Mouse (Mus musculus) gastrocnemius, postnatal 14 days (tissue): Measurements from ENCODE around the gene B3galnt2. TPM values are rescaled to one million over a fixed set of nuclear protein-coding genes. Genes with fewer than 3 reads are reported as not detected.
"Not testable (repeated sequence)": the region's sequence is repeated elsewhere in the genome, so short reads cannot be mapped to it uniquely, and the experiment has no call there.

Experiments used
- DNase-seq: peaks from one replicate; pipeline ENCODE4 v3.0.0; 2021; ENCODE audit warnings: mixed read lengths
- intact Hi-C: fragments of 180-260 bp; cut with DNase I; formaldehyde crosslinking; loops from one replicate; pipeline ENCODE4 v1.15.1; 2025; ENCODE audit warnings: low total_unique reads
- total RNA-seq, 2 experiments: library from RNA; stranded (reverse); gene quantifications; 2 replicates each; pipeline ENCODE4 v1.2.3; 2021

Gene B3galnt2
- total RNA-seq, 2 experiments from 2014 or later: 35.9 to 40.2 TPM

DNA sequence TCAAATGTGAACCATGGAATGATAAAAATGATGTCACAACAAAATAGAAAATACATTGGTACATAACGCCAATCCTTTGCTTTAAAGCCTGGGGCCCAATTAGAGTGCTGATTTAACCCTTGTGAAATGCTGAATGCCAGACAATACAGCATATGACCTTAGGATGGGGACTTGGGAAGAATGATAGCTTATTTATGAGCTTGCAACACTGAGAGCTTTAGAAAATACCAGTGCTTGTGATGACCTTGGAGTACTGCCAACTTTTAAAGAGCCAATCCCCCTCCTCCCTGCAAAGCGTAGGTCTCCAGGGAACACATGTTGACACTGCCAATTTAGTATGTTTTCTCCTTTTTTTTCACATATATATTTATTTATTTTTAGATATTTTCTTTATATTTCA, 48.4 kb downstream of the B3galnt2 start:
- intact Hi-C loops: no loop called here
- DNase-seq: no peak

DNA sequence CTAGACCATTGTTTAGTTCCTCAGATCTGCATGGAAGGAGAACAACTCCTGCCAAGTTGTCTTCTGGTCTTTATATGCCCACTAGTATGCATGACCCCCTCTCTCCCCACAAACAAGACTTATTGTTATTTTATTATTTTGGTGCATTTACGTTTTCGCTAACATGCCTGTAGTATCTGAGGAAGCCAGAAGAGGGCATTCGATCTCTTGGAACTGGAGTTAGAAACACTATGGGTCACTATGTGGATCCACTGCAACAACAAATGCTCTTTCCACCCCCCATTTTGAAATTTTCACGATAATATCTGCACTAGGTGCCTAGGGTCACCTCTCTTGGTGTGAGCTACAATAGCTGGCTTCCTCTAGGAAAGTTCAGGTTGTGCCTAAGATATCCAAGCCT, 49.8 kb downstream of the B3galnt2 start:
- no peak for DNase-seq
- intact Hi-C loops: no loop called here

DNA sequence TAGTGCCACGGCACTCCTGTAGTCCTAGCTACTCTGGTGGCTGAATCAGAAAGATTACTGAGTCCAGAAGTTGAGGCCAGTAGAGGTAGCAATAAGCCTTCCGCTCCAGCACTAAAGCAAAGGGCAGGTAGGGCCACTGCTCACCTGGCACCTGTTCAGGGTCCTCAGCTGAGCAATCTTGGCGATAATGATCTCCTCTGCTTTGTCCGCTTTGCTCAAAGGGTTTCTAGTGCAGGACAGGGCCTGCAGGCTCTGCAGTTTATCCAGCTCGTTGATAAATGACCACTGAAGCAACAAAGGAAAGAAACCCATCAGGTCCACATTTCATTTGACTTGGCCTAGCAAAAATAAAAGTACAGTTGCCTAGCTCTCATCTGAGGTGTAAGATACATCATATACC, 50.7 kb downstream of the B3galnt2 start:
- intact Hi-C loops: no loop called here
- no peak for DNase-seq

DNA sequence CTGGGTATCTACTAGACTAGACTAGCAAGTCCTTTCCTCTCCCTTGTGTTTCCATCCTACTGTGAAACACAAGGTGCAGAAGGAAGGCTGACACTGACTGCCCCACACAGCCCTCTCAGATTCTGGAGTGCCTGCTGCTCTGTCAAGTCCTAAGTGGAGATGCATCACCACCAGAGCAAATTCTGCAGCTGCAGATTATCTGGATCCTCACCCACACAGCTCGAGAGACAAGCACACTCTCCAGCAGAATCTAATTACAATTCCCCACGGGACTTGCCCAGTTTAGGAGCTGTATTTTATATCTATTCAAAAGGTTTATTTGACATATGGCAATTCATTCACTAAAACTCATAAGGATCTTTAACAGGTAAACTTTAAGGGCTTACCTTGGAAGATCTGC, 51.8 kb downstream of the B3galnt2 start:
- intact Hi-C loops: no loop called here
- no peak for DNase-seq

DNA sequence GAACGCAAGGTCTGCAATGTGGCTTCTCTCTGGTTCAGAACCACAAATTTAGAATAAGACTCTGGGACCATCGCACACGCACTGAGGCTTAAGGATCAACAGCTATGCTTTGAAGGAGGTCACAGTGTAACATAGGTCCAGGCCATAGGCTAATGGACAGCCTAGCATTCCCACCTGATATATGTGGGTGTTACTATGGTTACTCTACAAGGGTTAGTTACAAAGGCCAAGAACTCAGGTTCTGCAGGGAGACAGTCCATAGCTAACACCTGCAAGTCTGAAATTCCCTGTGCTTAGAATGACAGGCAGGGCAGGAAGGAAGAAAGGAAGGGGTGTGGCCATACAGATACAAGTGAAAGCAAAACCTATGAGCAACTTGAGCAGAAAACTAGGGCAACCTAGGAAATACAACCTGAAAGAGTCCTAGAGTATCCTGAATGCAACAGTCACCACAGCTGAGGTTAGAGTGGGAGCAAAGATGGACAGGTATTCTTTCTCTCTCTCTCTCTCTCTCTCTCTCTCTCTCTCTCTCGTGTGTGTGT, 57.3 kb downstream of the B3galnt2 start:
- intact Hi-C loops: no loop called here
- no peak for DNase-seq

DNA sequence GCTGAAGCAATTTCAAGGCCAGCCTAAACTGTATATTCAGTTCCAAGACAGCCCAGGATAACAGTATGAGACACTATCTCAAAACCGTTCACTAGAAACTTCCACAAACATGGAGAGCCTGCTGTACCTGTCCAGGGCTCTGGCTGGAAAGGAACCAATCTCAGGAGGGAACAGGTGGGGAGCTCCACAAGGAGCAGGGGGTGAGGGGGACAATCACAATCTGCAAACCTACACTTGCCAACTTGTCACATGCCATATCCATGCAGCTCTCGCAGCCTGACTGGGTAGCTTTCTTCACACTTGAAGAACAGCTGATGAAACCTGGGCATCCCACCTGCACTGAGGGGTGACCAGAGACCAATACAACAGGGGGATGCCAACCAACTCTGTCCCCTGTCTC, 59.7 kb downstream of the B3galnt2 start:
- no peak for DNase-seq
- intact Hi-C loops: no loop called here

DNA sequence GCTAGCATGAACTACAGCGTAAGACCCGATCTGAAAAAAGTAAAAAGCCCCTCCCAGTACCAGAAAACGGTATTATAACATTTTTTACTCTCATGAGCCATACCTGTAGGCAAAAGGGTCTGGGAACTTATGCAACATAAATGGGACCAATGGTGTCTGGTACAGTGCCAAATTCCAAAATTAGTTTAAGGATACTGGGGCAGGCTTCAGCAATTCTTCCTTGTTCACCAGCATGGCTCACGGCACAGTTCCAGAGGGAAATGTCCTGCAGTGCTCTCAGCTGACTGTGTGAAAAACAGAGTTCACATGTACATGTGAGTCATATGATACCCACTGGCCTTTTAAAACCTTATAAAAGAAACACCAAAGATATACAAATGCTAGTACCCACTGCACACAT, 60.3 kb downstream of the B3galnt2 start:
- intact Hi-C loops: no loop called here
- no peak for DNase-seq

DNA sequence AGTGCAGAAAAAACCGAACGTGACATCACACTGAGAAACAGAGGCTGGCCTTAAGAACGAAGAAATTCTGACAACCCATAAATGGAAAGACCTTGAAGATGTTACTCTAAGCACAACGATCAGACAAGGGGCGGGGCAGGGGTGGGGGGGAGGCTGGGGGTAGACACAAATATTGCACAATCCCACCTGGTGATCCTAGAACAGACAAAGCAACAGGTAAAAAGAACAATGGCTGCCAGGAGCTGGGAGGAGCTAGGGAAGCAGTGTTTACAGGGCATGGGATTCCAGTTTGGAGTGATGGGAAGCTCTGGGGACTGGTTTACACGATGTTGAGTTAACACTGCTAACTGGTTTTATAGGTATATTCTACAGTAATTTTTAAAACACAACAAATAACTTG, 61.3 kb downstream of the B3galnt2 start:
- no peak for DNase-seq
- intact Hi-C loops: no loop called here

DNA sequence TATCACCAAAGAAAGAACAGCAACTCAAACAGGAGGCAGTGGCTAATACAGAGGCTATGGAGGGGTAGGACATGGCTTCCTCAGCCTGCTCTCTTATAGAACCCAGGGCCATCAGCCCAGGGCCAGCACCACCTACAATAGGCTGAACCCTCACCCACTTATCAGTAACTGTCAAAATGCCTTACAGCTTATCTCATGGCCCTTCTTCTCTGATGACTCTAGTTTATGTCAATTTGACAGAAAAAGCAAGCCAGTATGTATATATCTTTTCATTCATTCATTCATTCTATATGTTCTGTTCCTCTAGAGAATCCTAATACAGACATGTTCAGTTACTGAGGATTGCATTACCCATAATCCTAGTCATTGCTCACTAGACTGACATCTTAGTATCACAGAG, 64.0 kb downstream of the B3galnt2 start:
- intact Hi-C loops: no loop called here
- DNase-seq: no peak

DNA sequence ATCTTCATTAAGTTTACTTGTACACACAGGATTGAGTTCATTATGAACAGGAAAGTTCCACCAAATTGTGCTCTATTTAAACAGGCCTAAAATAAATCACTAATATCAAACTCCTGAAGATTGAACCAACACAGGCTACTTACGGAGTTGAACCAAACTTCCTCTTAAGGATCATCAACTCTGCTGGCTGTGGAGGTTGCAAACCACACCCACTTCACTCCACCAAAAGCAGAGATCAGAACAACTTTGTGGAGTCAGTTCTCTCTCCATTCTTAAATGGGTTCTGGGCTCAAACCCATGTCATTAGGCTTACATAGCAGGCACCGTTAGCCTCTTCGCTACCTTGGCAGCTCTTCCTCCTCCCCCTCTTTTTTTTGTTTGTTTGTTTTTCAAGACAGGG, 64.6 kb downstream of the B3galnt2 start:
- no peak for DNase-seq
- intact Hi-C loops: no loop called here

DNA sequence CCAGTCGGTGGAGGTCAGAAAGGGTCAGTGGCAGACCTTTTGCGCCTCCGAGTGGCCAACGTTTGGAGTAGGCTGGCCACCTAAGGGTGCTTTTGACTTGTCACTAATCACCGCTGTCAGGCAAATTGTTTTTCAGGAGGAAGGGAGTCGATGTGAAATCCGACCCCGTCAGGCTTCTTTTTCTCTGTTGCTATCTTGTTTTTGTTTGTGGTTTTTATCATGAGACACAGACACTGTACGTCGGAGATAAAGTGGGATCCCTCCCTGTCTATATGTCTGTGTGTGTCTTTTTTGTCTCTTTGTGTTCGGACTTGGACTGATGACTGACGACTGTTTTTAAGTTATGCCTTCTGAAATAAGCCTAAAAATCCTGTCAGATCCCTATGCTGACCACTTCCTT, 67.1 kb downstream of the B3galnt2 start:
- intact Hi-C loops, DNase-seq: not testable (repeated sequence)

DNA sequence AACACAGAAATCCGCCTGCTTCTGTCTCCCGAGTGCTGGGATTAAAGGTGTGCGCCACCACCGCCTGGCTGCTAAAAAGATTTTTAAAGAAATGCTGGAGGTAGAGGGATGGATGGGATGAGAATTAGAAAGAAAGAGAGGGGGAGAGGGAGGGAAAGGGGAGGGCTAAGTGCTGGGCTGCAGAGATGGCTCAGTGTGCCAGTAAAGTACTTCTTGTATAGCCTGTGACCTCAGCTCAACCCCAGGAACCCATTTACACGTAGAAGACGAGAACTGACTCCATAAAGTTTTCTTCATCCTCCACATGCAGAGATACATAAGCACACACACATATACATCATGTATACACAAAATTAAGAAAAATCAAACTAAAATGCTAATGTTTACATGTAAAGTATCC, 71.3 kb downstream of the B3galnt2 start:
- intact Hi-C loops: no loop called here
- DNase-seq: no peak

DNA sequence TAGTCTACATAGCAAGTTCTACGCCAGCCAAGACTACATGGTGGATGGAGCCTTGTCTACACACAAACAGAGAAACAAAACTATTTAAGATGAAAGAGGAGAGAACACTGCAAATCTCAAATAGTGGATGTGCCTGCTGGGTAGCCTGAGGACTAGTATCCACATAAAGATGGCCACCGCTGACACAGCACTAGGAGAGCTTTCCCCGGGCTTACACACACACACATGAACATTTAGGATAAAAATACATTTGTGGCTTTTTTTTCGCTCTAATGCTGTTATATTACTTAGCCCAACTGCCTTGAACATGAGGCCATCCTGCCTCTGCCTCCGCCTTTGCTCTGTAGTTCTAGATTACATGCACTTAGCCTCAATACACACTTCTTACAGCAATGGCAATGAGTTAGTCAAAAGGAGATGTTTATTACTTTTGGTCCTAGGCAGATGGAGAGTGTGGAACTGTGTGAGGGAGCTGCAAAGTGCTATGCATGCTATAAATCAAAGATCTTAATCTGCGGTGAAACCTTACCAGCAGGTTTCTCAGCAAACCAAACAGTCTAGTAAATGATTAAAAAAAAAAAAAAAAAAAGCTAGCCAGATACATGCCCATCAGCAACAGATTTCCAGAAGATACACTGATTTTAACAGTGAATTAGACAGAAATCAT, 72.0 kb downstream of the B3galnt2 start:
- no peak for DNase-seq
- intact Hi-C loops: no loop called here

DNA sequence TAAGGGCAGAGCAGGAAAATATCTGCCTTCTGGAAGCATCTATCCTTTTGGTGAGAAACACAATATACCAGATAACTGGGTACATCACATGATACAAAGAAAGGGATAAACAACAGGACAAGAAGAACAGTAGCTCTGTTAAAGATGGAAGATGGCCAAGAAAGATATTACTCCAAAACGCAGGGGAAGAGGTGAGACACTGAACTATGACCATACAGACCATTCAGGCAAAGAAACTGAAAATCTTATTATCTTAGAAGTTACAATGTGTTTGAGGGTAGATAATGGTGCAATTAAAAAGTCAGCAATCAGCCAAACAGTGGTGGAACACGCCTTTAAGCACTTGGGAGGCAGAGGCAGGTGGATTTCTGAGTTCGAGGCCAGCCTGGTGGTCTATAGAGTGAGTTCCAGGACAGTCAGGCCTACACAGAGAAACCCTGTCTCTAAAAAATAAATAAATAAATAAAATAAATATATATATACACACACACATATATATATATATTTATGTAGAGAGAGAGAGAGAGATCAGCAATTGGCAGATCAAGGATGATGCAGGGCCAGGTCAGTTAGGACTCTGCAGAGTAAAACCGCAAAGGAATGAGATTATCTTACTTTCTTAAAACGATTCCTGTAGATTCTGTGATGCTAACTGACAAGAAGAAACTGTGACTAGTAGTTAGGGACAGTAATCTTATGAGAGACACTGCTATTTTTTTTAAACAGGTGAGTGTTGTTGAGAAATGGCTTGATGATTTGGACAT, 79.2 kb downstream of the B3galnt2 start:
- intact Hi-C loops: no loop called here
- DNase-seq: no peak

DNA sequence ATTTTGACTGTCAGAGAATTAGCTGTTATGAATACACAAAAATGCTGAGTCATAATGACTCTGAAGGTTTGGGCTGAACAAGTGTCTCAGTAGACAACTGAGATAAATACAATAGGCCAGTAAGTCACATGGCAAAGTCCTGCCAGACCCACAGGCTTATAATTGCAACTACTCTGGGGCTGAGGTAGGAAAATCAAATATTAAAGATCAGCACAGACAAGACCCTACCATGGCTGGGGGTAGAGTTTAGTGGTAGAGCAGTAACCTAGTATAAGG, 79.7 kb downstream of the B3galnt2 start:
- DNase-seq: no peak
- intact Hi-C loops: no loop called here

DNA sequence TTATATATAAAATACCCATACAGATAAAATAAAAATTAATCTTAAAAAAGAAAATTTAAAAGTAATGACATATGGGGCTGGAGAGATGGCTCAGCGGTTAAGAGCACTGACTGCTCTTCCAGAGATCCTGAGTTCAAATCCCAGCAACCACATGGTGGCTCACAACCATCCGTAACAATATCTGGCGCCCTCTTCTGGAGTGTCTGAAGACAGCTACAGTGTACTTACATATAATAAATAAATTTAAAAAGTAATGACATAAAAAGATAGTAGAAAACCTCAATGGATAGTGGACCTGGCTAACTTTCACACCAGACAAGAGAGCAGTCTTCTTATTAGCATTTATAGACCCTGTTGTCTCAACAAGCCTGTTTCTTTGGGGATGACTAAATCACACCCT, 81.1 kb downstream of the B3galnt2 start:
- intact Hi-C loops, DNase-seq: not testable (repeated sequence)

DNA sequence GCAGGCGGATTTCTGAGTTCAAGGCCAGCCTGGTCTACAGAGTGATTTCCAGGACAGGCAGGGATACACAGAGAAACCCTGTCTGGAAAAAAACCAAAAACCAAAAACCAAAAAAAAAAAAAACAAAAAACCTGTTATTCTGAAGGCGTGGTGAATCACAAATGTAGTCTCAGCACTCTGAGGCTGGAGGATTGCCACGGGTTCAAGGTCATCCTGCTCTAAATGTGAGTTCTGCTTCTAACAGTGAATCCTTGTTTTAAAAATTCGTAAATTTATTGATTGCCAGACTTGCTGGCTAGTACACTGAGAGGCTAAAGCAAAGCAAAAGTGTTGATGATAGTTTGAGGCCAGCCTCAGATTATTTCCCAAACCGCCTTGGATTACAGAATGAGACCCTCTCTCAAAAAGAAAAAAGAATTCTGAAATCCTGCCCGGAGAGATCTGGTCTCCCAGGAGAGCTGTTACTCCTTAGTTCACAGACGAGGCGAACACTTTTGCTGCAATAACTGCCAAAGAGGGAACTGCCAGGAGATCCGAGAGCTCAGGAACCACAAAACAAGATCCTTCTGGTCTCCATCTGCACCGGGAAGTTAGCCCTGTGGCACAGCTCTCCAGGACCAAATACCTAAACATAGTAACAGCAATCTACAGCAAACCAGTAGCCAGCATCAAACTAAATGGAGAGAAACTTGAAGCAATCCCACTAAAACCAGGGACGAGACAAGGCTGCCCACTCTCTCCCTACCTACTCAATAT, 81.8 kb downstream of the B3galnt2 start:
- DNase-seq: no peak
- intact Hi-C loops: no loop called here

DNA sequence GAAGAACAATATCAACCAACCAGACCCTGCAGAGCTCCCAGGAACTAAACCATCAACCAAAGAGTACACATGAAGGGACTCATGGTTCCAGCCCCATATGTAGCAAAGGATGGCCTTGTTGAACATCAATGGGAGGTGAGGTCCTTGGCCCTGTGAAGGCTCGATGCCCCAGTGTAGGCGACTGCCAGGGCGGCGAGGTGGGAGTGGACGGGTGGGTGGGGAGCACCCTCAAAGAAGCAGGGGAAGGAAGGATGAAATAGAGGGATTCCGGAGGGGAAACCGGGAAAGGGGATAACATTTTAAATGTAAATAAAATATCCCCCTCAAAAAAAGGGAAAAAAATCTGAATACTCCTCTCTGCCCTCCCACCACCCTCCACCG, 84.6 kb downstream of the B3galnt2 start:
- no peak for DNase-seq
- intact Hi-C loops: no loop called here

DNA sequence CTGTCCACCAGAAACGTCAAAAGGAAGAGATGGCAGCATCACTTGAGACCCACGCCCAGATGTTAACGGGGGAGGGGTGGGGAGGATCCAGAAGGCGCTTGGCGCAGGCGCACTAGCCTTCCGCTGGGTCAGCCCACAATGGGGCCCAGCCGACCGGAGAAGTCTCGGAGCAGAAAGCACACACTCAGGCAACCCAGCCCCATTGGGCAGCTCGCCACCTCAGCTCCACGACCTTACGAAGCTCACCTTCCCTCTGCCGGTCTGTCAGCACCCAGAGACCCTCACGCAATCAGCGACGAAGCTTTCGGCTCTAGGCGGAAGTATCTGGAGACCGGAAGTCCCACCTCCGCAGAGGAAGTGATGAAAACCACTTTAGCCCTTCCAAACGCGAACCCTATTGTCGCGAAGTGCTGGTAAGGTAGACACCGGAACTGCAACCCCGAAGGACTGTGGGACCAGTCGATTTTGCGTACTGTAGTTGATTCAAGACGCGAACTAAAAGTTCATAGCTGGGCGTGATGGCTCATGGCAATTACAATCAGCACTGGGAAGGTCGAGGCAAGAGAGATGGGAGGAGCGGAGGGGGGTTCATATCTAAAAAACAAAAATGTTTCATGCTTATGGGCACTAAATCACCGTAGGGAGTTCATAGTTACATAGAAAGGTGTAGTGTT, 85.2 kb downstream of the B3galnt2 start, which contains the start of gene Tbce:
TSS of gene Tbce (minus strand) at position 347 of the 674 bp plus-strand sequence.
- intact Hi-C loops: no loop called here
- peak; percentile 87 for DNase-seq

DNA sequence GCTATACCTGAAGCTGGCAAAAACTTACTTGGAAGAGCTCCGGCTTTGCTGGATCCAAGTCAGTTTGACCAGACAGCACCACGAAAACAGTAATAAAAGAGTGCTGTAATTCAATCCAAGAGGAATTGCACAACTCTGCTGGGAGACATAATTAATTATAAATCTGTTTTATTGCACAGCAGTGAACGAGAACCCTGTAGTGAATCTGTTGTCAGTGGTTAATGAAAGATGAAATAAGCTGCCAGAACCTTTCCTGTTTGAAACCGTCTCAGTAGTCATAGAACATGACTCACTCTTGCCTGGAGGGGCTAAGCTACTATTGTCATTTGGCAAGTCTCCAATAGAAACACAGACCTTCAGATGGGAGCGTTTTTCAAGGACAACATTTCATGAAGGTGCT, 85.9 kb downstream of the B3galnt2 start:
- DNase-seq: no peak
- intact Hi-C loops: no loop called here
